Mouse (Mus musculus) intestine, embryonic 16.5 days (tissue): ENCODE data around the gene Sec11a. TPM values are rescaled to one million over a fixed set of nuclear protein-coding genes. Genes with fewer than 3 reads are reported as not detected.
"Not testable (repeated sequence)": the region's sequence is repeated elsewhere in the genome, so short reads cannot be mapped to it uniquely, and the experiment has no call there.

ENCODE experiments used
- ATAC-seq: fragments of 200-750 bp; cut with Nextera tagmentation; 2 replicates; pipeline ENCODE4 v1.8.0; 2017; ENCODE audit warnings: moderate TSS enrichment, moderate library complexity
- H3K27ac ChIP-seq: fragments of 300-500 bp; sonication (generic); 2 replicates; pipeline ENCODE4 v1.5.1; 2014; ENCODE audit warnings: mild to moderate bottlenecking, low read length
- H3K27me3 ChIP-seq: fragments of 300-500 bp; sonication (generic); replicated peaks from 2 replicates; pipeline ENCODE4 v1.6.1; 2014; ENCODE audit warnings: low read length, control low read depth, mixed read lengths; ENCODE audit not compliant: control insufficient read depth, insufficient read depth
- H3K36me3 ChIP-seq: fragments of 300-500 bp; sonication (generic); 2 replicates; pipeline ENCODE4 v1.6.1; 2014; ENCODE audit warnings: low read length, control low read depth; ENCODE audit not compliant: control insufficient read depth, insufficient read depth
- H3K4me1 ChIP-seq: fragments of 300-500 bp; sonication (generic); 2 replicates; pipeline ENCODE4 v1.6.1; 2014; ENCODE audit warnings: low read length, control low read depth, mixed read lengths; ENCODE audit not compliant: control insufficient read depth, insufficient read depth
- H3K4me2 ChIP-seq: fragments of 300-500 bp; sonication (generic); 2 replicates; pipeline ENCODE4 v1.6.1; 2014; ENCODE audit warnings: low read depth, low read length, control low read depth
- H3K4me3 ChIP-seq: fragments of 300-500 bp; sonication (generic); 2 replicates; pipeline ENCODE4 v1.5.1; 2014; ENCODE audit warnings: mild to moderate bottlenecking, low read length
- H3K9ac ChIP-seq: fragments of 300-500 bp; sonication (generic); 2 replicates; pipeline ENCODE4 v1.6.1; 2014; ENCODE audit warnings: low read depth, low read length
- H3K9me3 ChIP-seq: fragments of 300-500 bp; sonication (generic); 2 replicates; pipeline ENCODE4 v1.6.1; 2016; ENCODE audit warnings: low read length, control low read depth; ENCODE audit not compliant: control insufficient read depth
- WGBS: fragments of 180-500 bp; shearing (Covaris S2); extraction: QIAGEN DNeasy Blood & Tissue Kit; methylation state at CpG from one replicate; pipeline ENCODE4 v1.1.7; 2014; 5-methylcytosine and 5-hydroxymethylcytosine counted together
- polyA plus RNA-seq: library from polyadenylated mRNA; unstranded; fragments of >200 nt; fragmentation: Nextera tagmentation; extraction: Ambion mirVana; gene quantifications from 2 replicates; pipeline ENCODE4 v1.2.1, GENCODE M21; 2015

Sec11a gene
- polyA plus RNA-seq, 1 experiment from 2014 or later, result 256 TPM

- Histone ChIP-seq H3K4me3 (no peak overlapping the region), H3K9ac (no peak overlapping the region), H3K36me3 (no peaks in the 10 kb centered on the region), H3K4me2 (no peak overlapping the region), H3K27ac (no peak overlapping the region), H3K4me1 (peaks cover 32% of the 10 kb centered on the region), H3K27me3 (no peaks in the 10 kb centered on the region), H3K9me3 (no peaks in the 10 kb centered on the region)
- WGBS, result 70% methylated on average over 6 of the region's 6 CpGs
- no peak for ATAC-seq
These were observed 42.7 kb upstream of the Sec11a start for GRCm38 (mm10) chr7:80990276-80990675.

GRCm38 (mm10) chr7:80987805-80988625, 40.4 kb upstream of the Sec11a start:
- Histone ChIP-seq H3K36me3 (no peaks in the 10 kb centered on the region), H3K9ac (no peak overlapping the region), H3K4me3 (no peak overlapping the region), H3K9me3 (no peaks in the 10 kb centered on the region), H3K27me3 (no peaks in the 10 kb centered on the region), H3K4me1 (peaks cover 27% of the 10 kb centered on the region), H3K27ac (no peak overlapping the region), H3K4me2 (no peak overlapping the region)
- ATAC-seq, result no peak
- WGBS, result 54% methylated on average over 4 of the region's 4 CpGs

DNA sequence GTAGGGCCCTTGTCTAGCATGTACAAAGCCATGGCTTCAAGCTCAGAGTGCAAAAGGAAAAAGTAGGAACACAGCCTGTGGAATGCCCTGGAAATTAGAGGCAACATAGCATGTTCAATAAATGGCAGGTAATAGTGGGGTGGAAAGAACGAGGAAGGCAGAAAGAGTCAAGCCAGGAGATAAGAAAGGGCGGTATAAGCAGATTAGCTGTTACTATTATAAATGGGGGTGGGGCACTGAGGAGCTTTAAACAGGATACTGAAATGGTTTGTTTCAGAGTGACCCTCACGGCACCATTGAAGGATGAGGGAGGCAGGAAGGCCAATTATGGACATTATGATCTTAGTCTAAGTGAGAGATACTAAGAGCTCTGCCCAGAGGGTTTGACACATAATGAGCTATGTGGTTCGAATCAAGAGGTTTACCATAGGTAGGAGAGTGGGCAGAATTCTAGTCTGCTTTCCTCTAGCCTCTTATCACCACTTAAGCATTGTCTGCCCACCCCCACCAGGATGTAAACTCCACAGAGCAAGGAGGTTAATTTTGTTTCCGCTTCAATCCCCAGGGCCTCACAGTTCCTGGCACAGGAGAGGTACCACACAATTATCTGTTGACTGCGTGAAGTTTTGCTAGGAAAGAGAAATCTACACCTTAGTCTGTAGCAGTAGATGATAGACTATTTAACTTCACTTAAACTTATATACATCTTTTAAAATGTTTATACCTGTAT, 39.0 kb upstream of the Sec11a start:
- Histone ChIP-seq H3K27me3 (no peaks in the 10 kb centered on the region), H3K9me3 (no peaks in the 10 kb centered on the region), H3K4me3 (no peak overlapping the region), H3K36me3 (no peaks in the 10 kb centered on the region), H3K9ac (no peak overlapping the region), H3K27ac (peak overlapping the region; percentile 52; the same call in 1 of the 2 replicates), H3K4me2 (no peak overlapping the region), H3K4me1 (peaks cover 20% of the 10 kb centered on the region)
- ATAC-seq, result peak; percentile 65
- WGBS, result 37% methylated on average over 6 of the region's 6 CpGs

- Histone ChIP-seq H3K4me2 (no peak overlapping the region), H3K4me3 (no peak overlapping the region), H3K27ac (no peak overlapping the region), H3K9me3 (no peaks in the 10 kb centered on the region), H3K9ac (no peak overlapping the region), H3K4me1 (no peaks in the 10 kb centered on the region), H3K36me3 (no peaks in the 10 kb centered on the region), H3K27me3 (no peaks in the 10 kb centered on the region)
- 90% methylated on average over 11 of the region's 11 CpGs for WGBS
- no peak for ATAC-seq
These were observed 33.0 kb upstream of the Sec11a start for GRCm38 (mm10) chr7:80980566-80980965.

DNA sequence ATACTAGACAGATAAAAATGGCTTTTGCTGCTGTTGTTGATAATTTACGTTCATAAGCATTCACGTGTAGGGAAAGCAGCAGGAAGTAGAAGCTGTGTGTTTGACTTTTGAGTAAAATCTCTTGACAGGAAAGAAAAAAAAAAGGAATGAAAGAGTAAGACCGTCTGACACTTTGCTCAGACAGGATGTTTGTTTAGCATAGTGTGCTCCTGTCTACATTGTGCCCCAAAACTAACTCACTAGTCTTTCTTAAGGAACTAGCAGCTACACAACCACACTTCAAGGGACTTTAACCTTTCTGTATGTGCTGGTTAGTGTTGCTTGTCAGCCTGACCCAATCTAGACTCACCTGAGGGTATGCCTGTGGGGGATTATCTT, 26.0 kb upstream of the Sec11a start:
- not testable (repeated sequence) for H3K4me3 ChIP-seq, H3K9ac ChIP-seq, H3K27me3 ChIP-seq, H3K4me1 ChIP-seq, ATAC-seq, H3K9me3 ChIP-seq, H3K4me2 ChIP-seq, H3K36me3 ChIP-seq, H3K27ac ChIP-seq
- WGBS, result 33% methylated on average over 3 of the region's 3 CpGs

GRCm38 (mm10) chr7:80972920-80973637, 25.5 kb upstream of the Sec11a start:
- not testable (repeated sequence) for H3K4me2 ChIP-seq, ATAC-seq, H3K4me3 ChIP-seq, H3K27me3 ChIP-seq, H3K27ac ChIP-seq, H3K4me1 ChIP-seq, H3K9me3 ChIP-seq, H3K36me3 ChIP-seq, H3K9ac ChIP-seq
- WGBS, result 64% methylated on average over 4 of the region's 4 CpGs

- no peak for ATAC-seq
- no peak overlapping the region for H3K4me2 ChIP-seq
- H3K4me1 ChIP-seq, result no peaks in the 10 kb centered on the region
- no peaks in the 10 kb centered on the region for H3K27me3 ChIP-seq
- no peak overlapping the region for H3K27ac ChIP-seq
- H3K4me3 ChIP-seq, result no peak overlapping the region
- H3K9ac ChIP-seq, result no peak overlapping the region
- 89% methylated on average over 5 of the region's 5 CpGs for WGBS
- H3K36me3 ChIP-seq, result no peaks in the 10 kb centered on the region
- no peaks in the 10 kb centered on the region for H3K9me3 ChIP-seq
These were observed 24.5 kb upstream of the Sec11a start for GRCm38 (mm10) chr7:80972082-80972481.

- Histone ChIP-seq H3K27ac (no peak overlapping the region), H3K27me3 (no peaks in the 10 kb centered on the region), H3K36me3 (no peaks in the 10 kb centered on the region), H3K4me2 (no peak overlapping the region), H3K9ac (no peak overlapping the region), H3K9me3 (no peaks in the 10 kb centered on the region), H3K4me1 (no peaks in the 10 kb centered on the region), H3K4me3 (no peak overlapping the region)
- WGBS, result 73% methylated on average over 2 of the region's 2 CpGs
- ATAC-seq, result 0 out of 2 replicates have a peak, but pooled peaks have one; percentile 5
These were observed 23.8 kb upstream of the Sec11a start for GRCm38 (mm10) chr7:80971419-80971818.

GRCm38 (mm10) chr7:80970913-80971312, 23.3 kb upstream of the Sec11a start:
- WGBS, result 53% methylated on average over 3 of the region's 3 CpGs
- peak; percentile 85 for ATAC-seq
- H3K4me2 ChIP-seq, result no peak overlapping the region

More at GRCm38 (mm10) chr7:80970913-80971312, 23.3 kb upstream of the Sec11a start:
- Histone ChIP-seq H3K9me3 (no peaks in the 10 kb centered on the region), H3K9ac (no peak overlapping the region), H3K4me3 (no peak overlapping the region), H3K27ac (no peak overlapping the region), H3K36me3 (no peaks in the 10 kb centered on the region), H3K27me3 (no peaks in the 10 kb centered on the region), H3K4me1 (no peaks in the 10 kb centered on the region)
